Mouse (Mus musculus): Measurements from ENCODE around the gene Ap2a1.

Ap2a1 gene

DNA sequence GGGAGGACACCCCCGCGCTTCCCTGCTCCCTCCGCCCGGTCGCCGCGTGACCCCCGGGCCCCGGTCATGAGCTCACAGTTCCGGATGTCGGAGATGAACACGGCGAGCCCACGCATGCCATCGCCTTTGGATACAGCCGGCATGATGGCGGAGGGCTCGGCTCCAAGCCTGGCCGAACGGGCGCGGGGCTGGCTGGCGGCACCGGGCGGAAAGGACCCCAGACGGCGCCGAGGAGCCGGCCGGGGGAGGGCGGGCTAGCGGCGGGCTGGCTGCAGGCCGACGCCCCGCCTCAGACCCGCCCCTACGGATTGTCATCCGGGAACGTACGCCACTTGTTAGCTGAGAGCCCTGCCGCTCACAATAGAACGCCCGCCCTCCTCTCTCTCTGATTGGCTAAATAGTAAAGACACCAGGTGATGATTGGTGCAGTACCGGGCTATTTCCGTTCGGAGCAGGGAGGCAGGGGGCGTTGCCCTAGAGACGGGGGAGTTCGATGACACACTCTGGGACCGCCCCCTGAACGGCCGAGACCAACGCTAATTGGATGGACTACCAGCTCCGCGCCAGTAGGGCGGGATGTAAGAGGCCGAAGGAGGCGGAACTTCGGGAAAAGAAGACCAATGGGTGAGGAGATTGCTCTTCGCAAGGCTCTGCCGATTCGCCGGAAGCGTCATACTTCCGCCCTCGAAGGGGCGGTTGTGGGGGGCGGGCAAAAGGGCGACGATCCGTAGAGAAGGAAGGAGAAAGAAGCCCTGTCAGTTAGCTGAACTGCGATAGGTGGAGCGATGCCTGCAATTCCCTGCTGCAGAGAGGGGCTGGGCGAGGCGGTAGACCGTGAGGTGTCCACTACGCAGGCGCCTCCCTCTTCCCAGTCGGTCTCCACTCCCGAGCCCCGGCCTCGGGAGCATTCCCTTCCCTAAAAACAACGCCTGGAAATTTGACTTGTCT is at the start of gene Ap2a1:
TSS of gene Ap2a1 (minus strand) at position 293 of the 948 bp plus-strand sequence.
- DNase-seq (ENCODE audit: low spot score): peak; percentile 97

DNA sequence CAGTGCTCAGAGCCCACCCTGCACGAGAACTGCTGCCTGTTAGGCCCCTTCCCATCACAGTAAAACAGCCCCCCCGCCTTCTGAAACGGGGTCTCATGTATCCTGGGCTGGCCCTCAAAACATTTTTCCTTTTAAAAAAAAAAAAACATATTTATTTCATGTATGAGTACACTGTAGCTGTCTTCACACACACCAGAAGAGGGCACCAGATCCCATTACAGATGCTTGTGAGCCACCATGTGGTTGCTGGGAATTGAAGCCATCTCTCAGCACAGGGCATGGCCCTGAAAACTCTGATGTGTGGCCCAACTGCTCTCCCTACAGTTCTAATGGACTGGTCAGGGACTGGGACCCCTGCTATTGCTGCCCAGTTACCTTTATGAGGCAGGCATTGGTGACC is 49.0 kb upstream of the Ap2a1 start:
- DNase-seq (ENCODE audit: low spot score): no peak

DNA sequence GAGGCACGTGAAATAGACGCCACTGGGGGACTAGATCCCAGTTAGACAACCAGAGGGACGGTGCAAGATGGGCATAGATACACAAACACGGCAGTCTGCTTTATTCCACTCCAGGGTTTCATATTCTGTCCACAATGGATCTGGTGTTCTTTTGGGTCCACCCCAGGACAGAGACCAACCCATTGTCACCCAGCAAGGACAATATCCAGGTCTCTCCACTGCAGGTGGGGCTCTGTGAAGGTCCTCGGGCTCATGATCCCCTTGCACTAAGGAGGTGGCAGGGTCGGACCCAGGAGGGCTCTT is 45.8 kb upstream of the Ap2a1 start:
- DNase-seq (ENCODE audit: low spot score): no peak

DNA sequence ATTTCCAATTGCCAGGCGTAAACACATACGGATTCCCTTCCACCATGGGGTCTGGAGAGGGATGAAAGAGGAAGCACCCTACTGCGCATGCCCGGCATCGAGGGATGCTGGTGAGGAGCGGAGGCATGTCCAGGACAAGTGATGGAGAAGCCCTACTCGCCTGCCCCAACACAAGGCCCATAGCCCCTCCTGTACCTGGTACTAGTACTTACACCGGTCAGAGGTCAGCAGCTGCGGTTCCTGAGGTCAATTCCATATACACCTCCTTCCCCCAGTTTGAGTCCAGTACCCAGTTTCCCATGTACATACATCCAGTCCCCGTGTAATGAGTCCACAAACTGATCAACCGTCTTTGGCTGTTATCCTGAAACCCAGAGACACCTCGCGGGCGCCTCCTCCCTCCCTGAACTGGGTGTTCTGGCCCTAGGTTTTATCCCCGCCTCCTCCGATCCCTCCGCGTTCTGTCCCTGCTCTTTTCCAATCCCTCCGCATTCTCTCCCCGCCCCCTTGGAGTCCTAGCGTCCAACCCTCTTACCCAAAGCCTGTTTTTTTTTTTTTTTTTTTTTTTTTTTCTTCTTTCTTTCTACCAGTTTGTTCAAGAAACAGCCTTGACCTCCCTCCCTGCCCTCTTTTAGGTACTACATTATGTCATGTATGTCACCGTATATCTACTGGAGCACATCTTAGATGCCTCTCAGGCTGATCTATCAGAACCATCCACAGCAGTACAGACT is 45.3 kb upstream of the Ap2a1 start, which contains the start of gene Cpt1c:
TSS of gene Cpt1c (minus strand) at position 469 of the 734 bp plus-strand sequence.
- DNase-seq (ENCODE audit: low spot score): peak; percentile 76

DNA sequence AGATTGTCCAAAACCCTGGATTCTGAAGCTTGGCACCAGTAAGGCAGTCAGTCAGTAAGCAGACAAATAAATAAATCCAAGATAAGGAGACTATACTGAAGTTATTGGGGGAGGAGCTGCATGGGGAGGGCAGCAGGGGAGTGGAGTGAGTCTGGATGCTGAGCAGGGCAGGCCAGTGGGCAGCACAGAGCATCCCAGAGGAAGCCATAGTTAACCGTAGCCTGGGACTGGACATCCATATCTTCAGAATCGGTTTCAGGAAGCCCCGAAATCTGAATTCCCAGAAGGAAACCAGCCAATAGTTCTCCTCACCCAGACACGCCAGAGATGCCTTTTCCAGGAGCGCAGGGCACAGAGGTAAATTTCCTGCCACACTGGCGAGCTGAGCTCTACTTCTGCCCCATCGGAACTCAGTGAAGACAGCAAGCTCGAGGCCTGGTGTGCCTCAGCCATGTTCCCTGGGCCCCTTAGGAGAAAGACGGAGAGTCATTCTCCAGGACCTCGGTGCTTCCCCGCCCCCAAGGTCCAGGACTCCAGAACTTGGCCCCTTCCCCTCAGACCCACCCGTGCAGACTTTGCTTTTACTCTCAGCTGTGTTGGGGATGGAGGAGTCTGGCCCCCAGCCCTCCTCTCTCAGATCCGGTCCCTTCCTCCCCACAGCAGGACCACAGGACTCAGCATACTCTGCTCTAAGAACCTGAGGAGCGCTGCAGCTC is 44.3 kb upstream of the Ap2a1 start:
- no peak for DNase-seq (ENCODE audit: low spot score)

DNA sequence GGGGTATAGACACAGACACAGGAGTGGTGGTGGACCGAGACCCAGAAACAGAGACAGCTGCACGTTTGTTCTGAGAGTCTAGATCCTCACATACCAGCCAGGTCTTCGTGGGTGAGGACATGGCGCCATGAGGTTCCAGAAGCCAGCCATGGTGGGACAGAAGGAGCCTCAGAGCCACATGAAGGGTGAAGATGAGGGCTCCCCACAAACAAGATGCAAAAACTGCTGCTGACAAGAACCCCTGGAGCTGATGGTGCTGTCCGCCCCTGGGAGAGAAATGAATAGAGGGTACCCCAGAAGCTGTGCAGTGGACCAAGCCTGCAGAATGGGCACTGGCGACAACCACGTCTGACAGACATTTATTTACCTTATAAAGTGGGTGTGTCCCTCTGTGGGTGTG is 41.8 kb upstream of the Ap2a1 start:
- no peak for DNase-seq (ENCODE audit: low spot score)

DNA sequence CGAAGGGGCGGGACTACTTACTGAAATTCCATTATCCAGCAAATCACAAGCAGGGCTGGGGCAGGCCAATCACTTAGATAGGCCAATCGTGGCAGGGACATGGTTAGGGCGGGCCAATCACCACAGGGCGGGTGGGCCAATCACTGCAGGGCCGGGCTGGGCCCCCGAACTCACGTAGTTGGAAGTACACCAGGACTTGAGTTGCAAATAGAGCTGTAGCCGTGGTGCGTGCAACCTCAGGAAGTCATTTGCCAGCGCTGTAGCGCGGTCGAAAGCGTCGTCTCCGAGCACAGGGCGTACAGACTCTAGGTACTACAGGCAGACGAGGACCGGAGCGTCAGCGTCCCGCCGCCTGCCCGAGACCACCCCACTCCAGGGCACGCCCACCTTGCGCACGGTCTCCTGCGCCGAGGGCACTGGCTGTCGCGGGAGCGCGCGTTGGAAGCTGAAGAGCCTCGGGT is 41.0 kb upstream of the Ap2a1 start:
- peak; percentile 69 for DNase-seq (ENCODE audit: low spot score)

DNA sequence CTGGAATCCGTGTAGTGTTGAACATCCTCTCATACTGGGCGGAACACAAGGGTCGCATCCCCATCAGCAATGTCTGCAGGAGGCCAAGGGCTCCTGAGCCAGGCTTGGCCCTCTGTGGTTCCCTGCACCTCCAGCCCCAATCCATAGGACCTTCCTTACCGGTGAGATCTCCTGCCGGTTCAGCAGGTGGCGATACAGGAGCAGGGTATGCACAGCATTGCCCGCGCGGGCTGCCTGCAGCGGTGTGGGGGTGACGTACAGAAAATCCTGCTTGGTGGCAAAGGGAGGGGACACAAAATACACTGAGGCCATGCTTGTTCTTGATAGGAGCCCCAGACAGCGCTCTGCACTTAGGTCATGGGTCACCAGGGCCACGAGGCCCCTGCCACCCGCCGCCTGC is 37.3 kb upstream of the Ap2a1 start:
- DNase-seq (ENCODE audit: low spot score): no peak

DNA sequence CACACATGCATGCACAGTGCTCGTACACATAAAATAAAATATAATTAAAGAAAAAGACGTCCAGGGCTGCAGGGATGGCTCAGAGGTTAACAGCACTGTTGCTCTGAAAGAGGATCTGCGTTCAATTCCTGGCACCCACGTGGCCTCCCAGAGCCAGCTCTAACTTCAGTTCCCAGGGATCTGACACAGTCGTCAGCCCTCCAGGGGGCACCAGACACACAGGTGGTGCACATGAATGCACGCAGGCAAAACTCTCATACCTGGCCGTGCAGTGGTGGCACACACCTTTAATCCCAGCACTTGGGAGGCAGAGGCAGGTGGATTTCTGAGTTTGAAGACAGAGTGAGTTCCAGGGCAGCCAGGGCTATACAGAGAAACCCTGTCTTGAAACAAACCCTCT is 36.7 kb upstream of the Ap2a1 start:
- DNase-seq (ENCODE audit: low spot score): no peak

DNA sequence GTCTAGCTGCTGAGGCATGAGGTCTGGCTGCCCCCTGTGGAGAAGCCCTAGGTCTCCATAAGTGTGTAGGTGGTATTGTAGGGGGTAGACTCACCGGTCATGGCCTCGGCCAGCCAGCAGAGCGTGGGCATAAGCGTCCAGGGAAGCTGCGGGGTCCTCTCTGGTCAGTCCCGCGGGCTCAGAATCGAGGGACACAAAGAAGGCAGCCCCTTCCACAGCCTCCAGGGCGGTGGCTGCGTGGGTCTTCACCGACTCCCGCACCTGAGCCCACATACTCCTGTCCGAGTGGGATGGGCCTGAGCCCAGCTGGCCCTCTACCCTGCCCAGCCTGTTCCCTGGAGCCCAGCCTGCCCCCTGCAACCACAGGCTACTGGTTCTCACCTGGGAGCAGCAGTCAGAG is 35.7 kb upstream of the Ap2a1 start:
- no peak for DNase-seq (ENCODE audit: low spot score)

DNA sequence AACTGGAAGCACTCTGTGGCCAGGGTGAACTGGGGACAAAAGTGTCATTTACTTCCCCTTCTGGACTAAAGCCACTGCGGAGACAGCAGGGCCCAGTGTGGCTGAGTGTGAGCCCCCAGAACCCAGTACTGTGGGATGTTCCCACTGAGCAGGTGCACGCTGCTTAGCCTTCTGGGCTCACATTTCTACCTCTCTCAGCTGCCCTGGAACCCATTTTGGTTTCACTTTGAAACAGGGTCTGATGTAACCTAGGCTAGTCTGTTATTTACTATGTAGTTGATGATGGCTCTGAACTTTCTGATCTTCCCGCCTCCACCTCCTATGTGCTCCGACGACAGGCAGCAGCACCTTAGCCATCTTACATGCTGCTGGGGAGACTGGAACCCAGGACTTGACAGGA is 33.5 kb upstream of the Ap2a1 start:
- DNase-seq (ENCODE audit: low spot score): no peak

DNA sequence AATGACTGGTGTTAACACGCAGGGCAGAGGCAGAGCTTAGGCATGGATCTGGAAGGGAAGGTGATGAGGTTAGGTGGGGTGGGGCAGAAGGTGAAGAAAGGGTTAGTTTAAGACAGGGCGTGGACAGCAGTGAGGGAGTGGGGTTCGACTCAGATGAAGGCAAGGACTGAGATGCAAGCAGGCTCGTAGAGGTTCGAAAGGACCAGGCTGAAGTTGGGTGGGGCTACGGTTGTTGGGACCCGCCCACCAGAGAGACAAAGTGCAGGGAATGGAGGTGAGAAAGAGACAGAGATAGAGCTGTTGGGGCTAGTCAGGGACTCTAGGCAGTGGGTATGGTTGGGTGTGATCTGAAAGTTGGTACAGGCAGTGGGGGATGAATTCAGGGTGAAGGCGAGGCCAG is 33.0 kb upstream of the Ap2a1 start:
- no peak for DNase-seq (ENCODE audit: low spot score)

DNA sequence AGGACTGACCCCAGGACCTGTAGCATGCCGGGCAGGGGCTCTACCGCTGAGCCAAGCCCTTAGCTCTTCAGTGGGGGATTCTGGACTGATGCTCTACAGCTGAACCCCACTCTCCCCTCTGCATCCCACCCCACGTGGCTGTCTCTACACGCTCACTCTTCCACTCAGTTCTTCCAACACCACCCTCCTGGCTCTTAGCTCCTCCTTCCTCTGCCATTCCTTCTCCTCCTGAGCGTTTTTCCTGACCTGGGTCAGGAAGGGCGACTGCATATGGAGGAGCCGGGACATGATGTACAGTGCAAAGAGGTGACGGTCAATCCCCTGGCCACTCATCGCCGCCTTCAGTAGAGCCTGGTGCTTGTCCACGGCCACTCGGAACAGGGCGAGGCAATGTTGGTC is 31.2 kb upstream of the Ap2a1 start:
- DNase-seq (ENCODE audit: low spot score): no peak

DNA sequence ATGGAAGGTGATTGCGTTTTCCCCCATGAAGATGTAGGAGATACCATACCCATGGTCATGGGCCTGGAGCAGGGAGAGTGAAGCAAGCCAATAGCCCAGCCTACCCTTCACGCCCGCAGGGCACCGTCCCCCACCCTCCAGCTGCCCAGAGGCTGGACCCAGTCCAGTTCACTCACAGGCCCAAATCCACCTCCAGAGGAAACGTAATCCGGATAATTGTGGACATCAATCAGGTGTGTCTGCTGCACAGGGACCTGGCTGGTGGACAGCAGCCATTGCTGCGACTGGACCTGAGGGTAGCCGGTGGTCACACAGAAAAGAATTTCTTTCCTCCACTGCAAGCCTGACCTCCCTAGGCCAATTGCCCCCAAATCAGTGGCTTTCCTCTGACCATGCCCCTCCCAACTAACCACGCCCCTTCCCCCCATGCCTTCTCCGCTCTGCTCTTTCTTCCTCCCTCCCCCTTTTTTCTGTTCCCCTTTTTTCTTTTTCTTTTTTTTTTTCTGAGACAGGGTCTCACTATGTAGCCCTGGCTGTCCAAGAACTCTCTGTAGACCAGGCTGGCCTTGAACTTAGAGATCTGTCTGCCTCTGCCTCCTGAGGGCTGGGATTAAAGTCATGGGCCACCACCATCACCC is 30.7 kb upstream of the Ap2a1 start:
- no peak for DNase-seq (ENCODE audit: low spot score)

DNA sequence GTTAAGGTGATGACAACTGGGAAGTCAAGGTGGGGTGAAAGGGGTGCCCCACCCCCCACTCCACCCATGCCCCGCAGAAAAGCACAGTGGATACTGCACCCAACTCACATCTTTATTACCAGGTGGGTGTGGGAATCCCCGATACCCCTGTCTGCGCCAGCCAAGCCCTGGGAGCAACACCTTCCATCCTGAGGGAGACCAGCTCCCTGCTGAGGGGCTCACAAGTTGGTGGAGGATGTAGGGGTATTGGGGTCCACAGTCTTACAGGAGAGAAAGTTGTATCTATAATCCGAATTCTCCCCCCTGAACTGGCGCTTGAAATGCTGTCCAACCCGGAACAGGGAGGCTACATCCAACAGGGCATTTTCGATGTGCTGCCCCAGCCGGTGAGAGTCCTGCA is 30.0 kb upstream of the Ap2a1 start:
- DNase-seq (ENCODE audit: low spot score): no peak

DNA sequence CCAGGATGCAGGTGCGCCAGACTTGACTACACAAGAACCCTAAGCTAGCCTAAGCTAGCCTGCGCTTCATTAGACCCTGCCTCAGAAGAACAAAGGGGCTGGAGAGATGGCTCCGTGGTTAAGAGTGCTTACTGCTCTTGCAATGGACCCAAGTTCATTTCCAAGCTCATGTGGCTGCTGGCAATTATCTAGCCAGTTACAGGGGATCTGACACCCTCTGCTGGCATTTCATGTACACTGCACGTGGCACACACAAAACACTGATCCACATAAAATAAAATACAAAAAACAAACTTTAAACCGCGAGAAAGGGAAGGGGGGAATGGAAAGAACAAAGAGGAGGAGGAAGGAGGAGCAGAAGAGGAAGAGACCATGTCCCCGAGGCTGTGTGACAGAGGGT is 28.9 kb upstream of the Ap2a1 start:
- no peak for DNase-seq (ENCODE audit: low spot score)

DNA sequence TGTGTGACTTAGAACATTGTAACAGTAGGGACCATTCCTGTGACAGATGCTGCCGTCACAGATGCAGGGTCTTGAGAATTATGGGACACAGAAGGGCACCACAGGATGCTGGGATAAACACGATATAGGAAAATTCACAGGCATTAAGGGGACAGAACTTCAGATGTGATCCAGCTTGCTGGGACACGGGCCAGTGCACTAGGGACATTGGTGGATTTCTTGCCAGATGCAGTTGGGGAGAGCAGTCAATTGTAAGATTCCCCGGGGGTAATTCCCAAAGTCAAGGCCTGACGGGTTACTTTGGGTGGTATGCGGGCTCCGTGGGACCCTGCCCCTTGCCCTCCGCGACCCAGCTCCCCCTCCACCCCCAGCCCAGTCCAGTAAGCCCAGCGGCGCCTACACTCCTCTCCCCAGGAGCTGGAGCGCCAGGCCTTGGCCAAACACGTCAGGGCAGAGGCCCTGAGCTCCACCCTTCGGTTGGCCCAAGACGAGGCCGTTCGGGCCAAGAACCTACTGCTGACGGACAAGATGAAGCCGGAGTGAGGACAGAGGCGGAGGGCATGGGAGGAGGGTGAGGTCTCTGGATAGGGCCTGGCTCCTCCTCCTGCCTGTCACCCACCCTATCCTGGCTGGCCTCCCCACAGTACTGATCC is 28.0 kb upstream of the Ap2a1 start:
- DNase-seq (ENCODE audit: low spot score): no peak

DNA sequence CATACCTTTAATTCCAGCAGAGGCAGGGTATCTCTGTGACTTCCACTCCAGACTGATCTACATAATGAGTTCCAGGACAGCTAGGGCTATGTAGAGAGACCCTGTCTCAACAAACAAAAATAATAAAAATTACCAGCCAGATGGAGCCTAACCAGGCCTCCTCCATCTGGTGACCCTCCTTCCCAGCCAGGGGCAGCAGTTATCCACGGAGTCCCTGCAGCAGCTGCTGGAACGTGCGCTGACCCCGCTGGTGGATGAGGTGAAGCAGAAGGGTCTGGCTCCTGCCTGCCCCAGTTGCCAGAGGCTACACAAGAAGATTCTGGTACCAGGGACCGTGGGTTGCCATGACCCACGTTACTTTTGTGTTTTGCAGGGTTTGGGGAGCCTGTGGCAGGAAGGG is 27.0 kb upstream of the Ap2a1 start:
- no peak for DNase-seq (ENCODE audit: low spot score)

DNA sequence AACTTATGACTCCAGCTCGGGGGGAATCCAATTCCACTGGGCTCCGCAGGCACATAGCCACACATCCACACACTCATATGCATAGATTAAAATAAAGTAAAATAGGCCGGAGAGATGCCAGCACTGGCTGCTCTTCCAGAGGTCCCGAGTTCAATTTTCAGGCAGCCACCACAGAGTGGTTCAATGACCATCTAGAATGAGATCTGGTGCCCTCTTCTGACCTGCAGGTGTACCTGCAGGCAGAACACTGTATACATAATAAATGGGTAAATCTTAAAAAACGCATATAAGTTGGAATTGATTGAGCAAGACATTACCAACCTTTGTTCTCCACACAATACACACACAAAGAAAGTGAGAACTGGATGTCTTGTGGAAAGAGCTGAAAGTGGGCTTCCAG is 26.3 kb upstream of the Ap2a1 start:
- DNase-seq (ENCODE audit: low spot score): no peak

DNA sequence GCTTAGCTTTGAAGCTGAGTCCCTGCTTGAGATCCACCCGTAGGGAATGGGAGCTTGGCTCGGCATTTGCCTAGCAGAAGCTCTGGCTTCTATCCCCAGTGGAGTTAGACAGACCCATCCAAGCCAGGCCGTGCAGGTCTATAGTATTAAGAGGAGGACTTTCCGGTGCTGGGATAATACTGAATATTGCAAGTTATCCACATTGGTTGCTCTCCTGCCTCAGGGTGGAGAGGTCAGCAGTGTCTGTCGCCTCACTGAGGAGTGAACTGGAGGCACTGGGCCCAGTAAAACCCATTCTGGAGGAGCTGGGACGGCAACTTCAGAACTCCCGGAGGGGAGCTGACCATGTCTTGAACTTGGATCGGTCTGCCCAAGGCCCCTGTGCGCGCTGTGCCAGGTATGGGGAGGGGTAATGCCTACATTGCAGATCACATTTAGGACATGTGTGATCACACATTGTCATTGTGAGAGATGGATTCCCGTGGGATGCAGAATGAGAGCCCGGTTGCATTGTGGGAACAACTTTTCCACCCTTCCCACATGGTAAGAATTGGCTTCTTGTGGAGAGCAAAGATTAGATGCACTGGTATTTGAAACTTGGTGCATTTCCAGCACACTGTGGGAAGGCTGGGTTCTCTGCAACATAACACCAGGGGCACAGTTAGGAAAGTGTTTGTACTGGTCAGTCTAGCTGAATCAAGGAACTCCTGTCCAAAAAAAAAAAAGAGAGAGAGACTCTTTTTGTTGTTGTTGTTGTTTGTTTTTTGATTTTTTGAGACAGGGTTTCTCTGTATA is 25.0 kb upstream of the Ap2a1 start:
- DNase-seq (ENCODE audit: low spot score): no peak

DNA sequence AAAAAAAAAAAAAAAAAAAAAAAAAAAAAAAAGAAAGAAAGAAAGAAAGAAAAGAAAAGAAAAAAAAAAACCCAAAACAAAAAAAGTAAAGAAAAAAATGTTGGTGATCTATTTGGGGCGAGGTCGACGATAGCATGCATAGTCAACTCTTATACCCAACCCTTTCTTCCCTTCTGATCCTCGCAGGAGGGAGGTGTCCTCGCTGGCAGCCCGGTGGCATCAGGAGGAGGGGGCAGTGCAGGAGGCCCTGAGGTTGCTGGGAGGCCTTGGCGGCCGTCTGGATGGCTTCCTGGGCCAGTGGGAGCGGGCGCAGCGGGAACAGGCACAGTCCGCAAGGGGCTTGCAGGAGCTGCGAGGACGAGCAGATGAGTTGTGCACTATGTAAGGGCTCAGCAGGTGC is 24.3 kb upstream of the Ap2a1 start:
- DNase-seq (ENCODE audit: low spot score): no peak
